Mouse (Mus musculus): ENCODE measurements around the gene Lmbr1l. TPM values are rescaled to one million over a fixed set of nuclear protein-coding genes. Genes with fewer than 3 reads are reported as not detected.

Lmbr1l gene
- total RNA-seq, 2 experiments from 2014 or later: 8.1 to 9.9 TPM

DNA sequence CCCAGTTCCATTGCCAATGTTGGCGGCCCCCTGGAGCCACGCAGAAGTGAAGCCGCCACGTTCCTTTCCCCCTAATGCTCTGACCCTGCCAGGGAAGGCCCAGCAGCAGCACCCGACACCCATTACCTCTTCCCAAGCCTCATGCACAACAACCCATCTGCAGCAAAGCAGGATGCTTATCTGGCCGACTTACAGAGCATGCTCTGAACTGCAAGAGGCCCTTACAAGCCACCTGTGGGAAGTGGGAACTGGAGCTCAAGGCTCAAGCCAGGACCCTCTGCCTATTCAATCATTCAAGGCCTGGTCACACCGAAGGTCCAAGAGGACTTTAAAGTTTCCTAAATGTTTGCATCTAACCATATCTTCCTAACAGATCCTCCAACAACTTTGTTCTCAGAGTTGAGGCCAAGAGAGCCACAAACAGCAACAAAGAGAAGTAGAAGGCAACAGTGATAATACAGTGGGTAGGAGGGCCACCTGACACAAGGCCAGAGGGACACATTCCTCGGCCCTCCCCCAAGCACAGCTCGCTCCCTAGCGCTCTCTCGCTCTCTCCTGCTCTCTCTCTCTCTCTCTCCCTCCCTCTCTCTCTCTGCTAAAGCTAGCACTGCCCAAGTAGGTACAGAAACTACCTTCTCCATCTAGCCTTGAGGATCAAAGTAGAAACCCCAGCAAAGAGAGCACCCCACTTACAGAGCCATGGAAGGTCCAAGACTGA is 49.5 kb downstream of the Lmbr1l start:
- no peak for DNase-seq

DNA sequence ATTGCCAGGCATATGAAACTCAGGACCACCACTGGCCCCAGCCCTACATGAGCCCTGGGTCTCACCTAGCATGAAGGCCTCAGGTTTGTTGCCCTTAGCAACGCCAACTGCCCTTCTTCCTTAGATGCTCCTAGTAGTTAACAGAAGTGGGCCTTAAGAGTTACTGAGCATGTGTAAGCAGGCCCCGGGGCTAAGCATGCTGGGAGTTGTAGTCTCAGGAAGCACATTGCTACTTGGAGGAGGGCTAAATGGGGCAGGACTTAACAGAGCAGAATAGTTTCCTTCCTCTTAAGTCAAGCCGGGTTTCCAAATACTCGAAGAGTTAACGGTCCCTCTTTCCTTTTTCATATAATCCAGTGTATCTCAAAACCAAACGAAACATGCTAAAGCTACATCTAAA is 50.7 kb downstream of the Lmbr1l start:
- no peak for DNase-seq

DNA sequence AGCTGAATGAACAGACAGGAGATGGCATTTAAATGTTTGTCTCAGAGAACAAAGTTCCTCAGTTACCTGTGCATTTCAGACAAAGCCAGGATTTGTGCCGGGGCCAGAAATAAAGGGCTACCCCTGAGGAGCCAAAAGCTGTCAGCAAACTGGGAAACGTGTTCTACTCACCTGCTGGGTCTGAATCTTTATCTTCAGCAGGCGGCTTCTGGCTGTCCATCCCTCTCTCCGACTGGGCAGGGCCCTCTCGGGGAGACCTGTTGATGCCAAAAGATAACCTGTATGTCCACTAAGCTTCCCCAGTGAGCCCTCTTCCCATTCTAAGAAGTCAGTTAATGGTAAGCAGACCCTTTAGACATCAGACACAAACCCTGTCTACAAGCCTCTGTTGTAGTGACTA is 51.5 kb downstream of the Lmbr1l start:
- no peak for DNase-seq

DNA sequence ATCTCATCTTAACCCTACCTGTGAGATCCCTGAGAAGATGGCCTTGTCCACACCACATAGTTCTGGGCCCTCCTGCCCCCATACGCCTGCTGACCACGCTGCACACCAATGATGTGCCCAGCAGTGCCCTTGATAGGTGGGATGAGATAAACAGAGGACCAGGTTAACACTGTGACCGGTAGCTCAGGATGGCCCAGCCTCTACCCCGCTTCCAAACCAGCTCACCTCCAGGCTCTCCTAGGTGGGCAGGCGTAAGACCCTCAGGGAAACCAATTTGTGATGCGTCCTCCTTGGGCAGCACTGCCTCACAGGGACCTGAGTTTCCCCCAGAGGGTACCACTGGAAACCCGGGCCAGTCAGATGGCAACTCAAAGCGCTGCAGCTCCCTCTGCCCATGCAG is 52.3 kb downstream of the Lmbr1l start:
- no peak for DNase-seq

DNA sequence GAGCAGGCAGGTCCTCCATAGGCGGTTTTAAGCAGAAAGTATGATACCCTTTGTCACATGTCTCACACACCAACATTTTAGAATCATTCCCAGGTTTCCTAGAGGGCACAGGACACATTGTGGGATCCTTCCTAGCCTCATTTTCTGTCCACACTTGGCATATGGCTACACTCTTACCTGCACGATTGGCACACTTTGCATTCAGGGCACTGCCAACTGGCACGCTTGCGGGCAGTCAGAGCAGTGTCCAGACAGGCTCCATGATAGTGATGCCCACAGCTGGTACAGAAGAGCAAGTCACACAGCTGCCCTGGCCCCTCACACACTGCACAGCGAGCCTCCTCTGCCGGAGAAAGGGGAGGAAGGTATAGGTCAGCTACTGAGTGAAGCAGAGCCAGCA is 53.1 kb downstream of the Lmbr1l start:
- no peak for DNase-seq

DNA sequence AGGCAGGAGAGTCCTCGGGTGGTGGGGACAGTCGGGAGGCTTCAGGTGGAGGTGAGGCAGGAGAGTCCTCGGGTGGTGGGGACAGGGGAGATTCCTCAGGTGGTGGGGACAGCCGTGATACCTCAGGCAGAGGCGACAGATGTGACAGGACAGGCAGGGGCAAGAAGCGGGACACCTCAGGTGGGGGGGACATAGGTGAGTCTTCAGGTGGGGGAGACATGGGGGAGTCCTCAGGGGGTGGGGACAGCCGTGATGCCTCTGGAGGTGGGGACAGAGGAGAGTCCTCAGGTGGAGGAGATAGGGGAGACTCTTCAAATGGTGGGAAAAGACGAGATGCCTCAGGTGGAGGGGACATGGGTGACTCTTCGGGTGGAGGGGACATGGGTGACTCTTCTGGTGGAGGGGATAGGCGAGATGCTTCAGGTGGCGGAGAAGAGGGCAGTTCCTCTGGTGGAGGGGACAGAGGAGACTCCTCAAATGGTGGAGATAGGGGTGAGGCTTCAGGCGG is 54.5 kb downstream of the Lmbr1l start:
- no peak for DNase-seq

DNA sequence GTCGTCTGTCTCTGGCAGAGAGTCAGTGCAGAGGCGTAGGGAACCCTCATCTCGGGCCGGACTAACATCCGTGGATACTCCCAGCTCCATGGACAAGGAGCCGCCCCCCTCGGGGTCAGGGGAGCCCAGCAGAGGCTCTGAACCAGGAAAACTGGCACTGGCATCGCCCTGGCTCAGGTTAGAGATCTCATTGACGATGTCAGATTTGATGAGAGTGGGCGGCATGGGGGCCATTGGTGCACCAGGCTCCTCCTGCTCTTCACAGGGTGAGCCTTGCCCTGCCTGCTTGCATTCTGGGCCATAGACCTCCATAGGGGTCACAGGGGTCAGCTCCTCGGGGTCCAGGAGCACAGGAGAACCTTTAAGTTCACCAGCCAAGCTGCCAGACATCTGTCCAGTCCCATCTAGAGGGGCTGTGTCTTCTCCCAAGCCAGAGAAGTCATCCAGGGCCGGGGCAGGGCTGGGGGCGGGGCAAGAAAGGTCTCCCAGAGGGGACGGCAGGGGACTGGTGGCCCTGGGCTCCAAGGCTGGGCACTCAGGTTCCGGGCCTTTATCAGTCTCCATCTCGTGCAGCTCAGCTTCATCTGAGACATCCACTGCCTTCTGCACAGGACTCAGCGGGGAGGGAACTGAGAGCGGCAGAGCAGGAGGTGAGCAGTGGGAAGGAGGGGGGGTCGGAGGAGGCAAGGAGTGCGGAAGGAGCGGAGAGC is 56.2 kb downstream of the Lmbr1l start:
- no peak for DNase-seq

DNA sequence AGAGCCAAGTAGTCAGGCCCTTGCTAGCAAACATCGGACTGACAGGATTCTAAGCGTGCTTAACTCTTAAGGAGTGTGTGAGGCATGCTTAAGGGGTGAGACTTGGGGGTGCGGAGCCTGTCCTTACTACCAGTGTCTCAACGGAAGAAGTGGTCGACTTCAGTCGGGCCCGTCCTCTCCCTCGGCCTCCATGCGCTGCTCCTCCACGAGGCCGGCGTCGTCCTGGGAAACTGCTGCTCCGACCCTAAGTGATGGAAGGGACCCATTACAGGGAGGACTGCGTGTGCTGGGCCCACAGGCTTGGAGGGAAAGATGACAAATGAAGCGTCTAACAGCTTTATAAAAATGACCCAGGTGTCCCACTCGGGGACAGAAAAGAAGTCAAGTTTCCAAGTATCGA is 57.1 kb downstream of the Lmbr1l start:
- no peak for DNase-seq

DNA sequence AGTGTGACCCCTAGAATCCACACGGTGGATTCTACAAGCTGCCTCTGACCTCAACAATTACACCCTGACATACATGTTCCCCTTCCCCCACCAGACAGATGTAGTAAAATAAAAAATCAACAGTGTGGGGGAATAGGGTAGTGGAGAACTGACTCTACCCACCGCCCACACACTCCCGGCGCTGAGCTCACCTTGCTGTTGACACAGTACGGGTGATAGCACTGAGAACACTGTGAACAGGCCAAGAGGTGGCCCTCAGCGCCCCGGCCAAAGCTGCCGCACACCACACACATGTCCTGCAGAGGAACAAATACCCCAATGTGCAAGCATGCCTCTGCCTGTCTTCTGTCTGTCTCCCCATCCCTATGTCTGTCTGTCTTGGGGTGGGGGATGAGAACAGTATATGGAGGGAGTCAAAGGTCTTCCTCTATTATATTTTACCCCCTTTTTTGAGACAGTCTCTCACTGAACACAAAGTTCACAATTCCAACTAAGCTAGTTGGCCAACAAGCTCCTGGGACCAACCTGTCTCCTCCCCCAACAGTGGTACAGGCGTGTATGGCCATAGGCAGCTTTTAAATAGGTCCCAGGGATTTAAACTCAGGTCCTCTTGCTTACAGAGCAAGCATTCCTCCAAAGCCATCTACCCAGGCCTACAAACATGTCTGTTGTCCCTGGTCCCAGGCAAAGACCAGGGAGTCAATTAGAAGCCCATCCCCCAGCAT is 58.5 kb downstream of the Lmbr1l start:
- no peak for DNase-seq

DNA sequence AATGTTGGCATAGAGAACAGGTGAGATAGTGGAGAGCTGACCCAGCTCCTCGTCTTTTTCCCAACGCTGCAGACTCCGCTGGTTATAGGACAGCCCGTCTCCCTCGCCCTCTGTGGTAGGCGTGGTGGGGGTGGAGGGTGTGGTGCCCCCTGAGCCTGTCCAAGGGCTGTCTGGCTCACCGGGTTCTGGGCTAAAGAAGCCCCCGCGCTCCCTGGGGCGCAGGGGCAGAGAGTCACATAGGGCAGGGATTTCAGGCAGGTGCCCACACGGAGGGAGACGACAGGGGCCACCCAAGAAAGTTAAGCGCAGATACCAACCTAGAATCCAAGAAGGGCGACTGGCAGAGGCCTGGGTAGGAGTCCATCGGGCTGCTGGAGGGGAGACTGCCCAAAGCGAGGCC is 63.8 kb downstream of the Lmbr1l start:
- no peak for DNase-seq

Other genes starting within 250 kb of the Lmbr1l start
- gene Rnd1, start 240.8 kb downstream of the Lmbr1l start, total RNA-seq (2021): 1 to 10 TPM in 1 of 2 experiments, under 1 TPM in 1; 0.49 to 1.9 TPM
- not detected for gene Ccdc65, start 210.0 kb downstream of the Lmbr1l start, total RNA-seq (2021)
- 10 to 100 TPM in 1 of 2 experiments, 1 to 10 TPM in 1; 8.0 to 13.1 TPM for gene Fkbp11, start 190.0 kb downstream of the Lmbr1l start, total RNA-seq (2021)
- gene Arf3, start 155.0 kb downstream of the Lmbr1l start, total RNA-seq (2021): 10 to 100 TPM; 21.2 to 24.2 TPM
- gene Wnt10b, start 140.1 kb downstream of the Lmbr1l start, total RNA-seq (2021): 1 to 10 TPM; 1.3 to 1.5 TPM
- not detected for gene Wnt1, start 128.4 kb downstream of the Lmbr1l start, total RNA-seq (2021)
- 1 to 10 TPM; 2.2 to 2.7 TPM for gene Ddn, start 108.7 kb downstream of the Lmbr1l start, total RNA-seq (2021)
- 10 to 100 TPM; 35.8 to 36.6 TPM for gene Prkag1, start 86.7 kb downstream of the Lmbr1l start, total RNA-seq (2021)
- gene Kmt2d, start 47.0 kb downstream of the Lmbr1l start, total RNA-seq (2021): 10 to 100 TPM; 46.9 to 59.9 TPM
- gene Rhebl1, start 23.7 kb downstream of the Lmbr1l start, total RNA-seq (2021): 1 to 10 TPM; 2.1 to 2.7 TPM
- gene Dhh, start 19.7 kb downstream of the Lmbr1l start, total RNA-seq (2021): 1 to 10 TPM; 3.6 to 4.0 TPM
- gene Tuba1b, start 16.3 kb upstream of the Lmbr1l start, total RNA-seq (2021): 100 to 1,000 TPM; 188 to 204 TPM
- gene Gm49450, start 35.3 kb upstream of the Lmbr1l start, total RNA-seq (2021): not detected
- gene Tuba1a, start 35.5 kb upstream of the Lmbr1l start, total RNA-seq (2021): 100 to 1,000 TPM; 171 to 195 TPM
- gene Tuba1c, start 111.7 kb upstream of the Lmbr1l start, total RNA-seq (2021): 10 to 100 TPM; 31.9 to 39.8 TPM
- 1 to 10 TPM; 1.7 to 2.0 TPM for gene Prph, start 136.9 kb upstream of the Lmbr1l start, total RNA-seq (2021)
- 1 to 10 TPM; 2.5 to 4.6 TPM for gene Troap, start 156.3 kb upstream of the Lmbr1l start, total RNA-seq (2021)
- not detected for gene C1ql4, start 169.6 kb upstream of the Lmbr1l start, total RNA-seq (2021)
- gene Dnajc22, start 174.9 kb upstream of the Lmbr1l start, total RNA-seq (2021): under 1 TPM in 1 of 2 experiments, not detected in 1; 0.50 TPM
- gene Spats2, start 207.7 kb upstream of the Lmbr1l start, total RNA-seq (2021): 10 to 100 TPM; 12.3 to 14.5 TPM

Measured in gastrocnemius, postnatal 10 days (tissue).